ENCODE assay signal across 37 mouse cellular contexts in the genomic region with DNA sequence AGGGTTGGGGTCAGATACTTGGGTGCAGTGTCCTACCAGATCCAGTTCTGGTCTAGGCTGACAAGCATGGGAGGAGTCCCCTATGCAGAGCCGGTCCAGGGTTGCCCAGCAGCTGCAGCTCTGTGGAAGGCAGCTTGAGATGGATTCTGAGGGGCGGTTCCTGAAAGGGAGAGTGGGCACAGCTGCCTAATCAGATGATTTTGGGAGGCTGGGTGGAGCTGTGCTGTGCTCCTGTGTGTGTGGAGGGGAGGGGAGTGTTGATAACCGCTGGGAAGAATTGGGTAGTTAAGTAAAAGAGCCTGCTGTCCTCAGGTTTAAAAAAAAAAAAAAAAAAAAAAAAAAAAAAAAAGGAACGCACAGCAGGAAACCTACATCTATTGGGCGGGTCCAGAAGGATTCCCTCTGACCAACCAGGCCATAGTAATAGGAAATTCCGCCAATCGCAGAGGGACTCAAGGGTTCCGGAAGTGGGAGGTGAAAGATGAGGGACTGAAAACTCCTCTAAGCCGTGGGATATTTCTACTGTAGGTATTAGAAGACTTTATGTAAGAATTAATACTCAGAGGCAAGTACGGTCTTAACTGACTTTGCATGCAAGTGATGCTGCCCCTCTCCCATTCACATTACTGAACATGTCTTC. TPM values are rescaled to one million over a fixed set of nuclear protein-coding genes. Genes with fewer than 3 reads are reported as not detected.
A peak's percentile ranks its signal among the peaks of the same experiment; 100 is the strongest.
DNase-seq lines count a peak whose midpoint lies in the region; ATAC-seq and TF ChIP-seq lines count a peak whose summit lies in the region.
"Had no signal": no experiment of that assay in that cellular context is flagged by ENCODE, and none has a peak within 500 bp of the region (broad histone marks: within the 10 kb centered on the region; RNA-seq: fewer than 3 reads in every experiment).

No protein-coding gene starts in this region.

- TF ChIP-seq CTCF in intestine, postnatal 0 days (IDR thresholded peaks at IDR 0.05; ENCODE audit: low read depth) = no peak

- peak; percentile 10 for DNase-seq in ZHBTc4 (ENCODE audit: low read depth, low spot score)
- DNase-seq in MN1 (ENCODE audit: low spot score) = no peak
- no peak for DNase-seq in frontal cortex, postnatal 10 days (ENCODE audit: low spot score in 2 of 2)
- DNase-seq: adrenal gland, adult 8-10 months; cerebellum, adult 11-12 months; cerebellum, postnatal 10 days; gastrocnemius, postnatal 36 days; heart, adult 2 months; heart, postnatal 4 days; kidney, postnatal 14 days; lung, adult 2 months; lung, postnatal 10 days had no signal

- no peak for ATAC-seq in erythroblast, adult 5-6 weeks (replicated peaks; ENCODE audit: low FRiP score, poor library complexity, severe bottlenecking)
- ATAC-seq in liver, embryonic 12.5 days = peak; percentile 79
- ATAC-seq in megakaryocyte progenitor cell, adult 5-6 weeks (replicated peaks; ENCODE audit: poor library complexity) = peak; percentile 42; the same call in 1 of the 2 replicates
- ATAC-seq in intestine, postnatal 0 days = no peak
- ATAC-seq: forebrain, embryonic 13.5 days; intestine, embryonic 16.5 days; midbrain, embryonic 16.5 days had no signal

- H3K9ac ChIP-seq in liver, embryonic 12.5 days = no peak overlapping the region
- H3K9ac ChIP-seq in intestine, postnatal 0 days (ENCODE audit: low read depth, low read length) = no peak overlapping the region
- H3K9ac ChIP-seq: embryonic facial prominence, embryonic 13.5 days; forebrain, embryonic 13.5 days; heart, embryonic 12.5 days; hindbrain, embryonic 13.5 days; limb, embryonic 13.5 days; neural tube, embryonic 12.5 days; stomach, embryonic 15.5 days had no signal

- peaks cover 7% of the 10 kb centered on the region for H3K4me1 ChIP-seq in erythroblast, embryonic 14.5 days (ENCODE audit: control insufficient read depth)
- peaks cover 4% of the 10 kb centered on the region; the same call in 1 of the 2 replicates for H3K4me1 ChIP-seq in liver, embryonic 12.5 days
- no peaks in the 10 kb centered on the region for H3K4me1 ChIP-seq in intestine, postnatal 0 days (replicated peaks; ENCODE audit: control insufficient read depth, insufficient read depth, low read length)
- H3K4me1 ChIP-seq: embryonic facial prominence, embryonic 13.5 days; forebrain, embryonic 13.5 days; heart, embryonic 12.5 days; hindbrain, embryonic 13.5 days; limb, embryonic 13.5 days; midbrain, embryonic 10.5 days; neural tube, embryonic 12.5 days; stomach, embryonic 15.5 days had no signal

- 41% methylated on average over 10 of the region's 10 CpGs for WGBS in liver, embryonic 12.5 days (ENCODE audit: insufficient replicate concordance)
- WGBS in intestine, postnatal 0 days = 59% methylated on average over 9 of the region's 10 CpGs

- H3K4me2 ChIP-seq in liver, embryonic 12.5 days = peak overlapping the region; percentile 20; the same call in 1 of the 2 replicates
- H3K4me2 ChIP-seq in intestine, postnatal 0 days (replicated peaks; ENCODE audit: low read depth) = no peak overlapping the region
- H3K4me2 ChIP-seq: embryonic facial prominence, embryonic 13.5 days; forebrain, embryonic 13.5 days; heart, embryonic 12.5 days; hindbrain, embryonic 13.5 days; limb, embryonic 13.5 days; neural tube, embryonic 12.5 days; stomach, embryonic 15.5 days had no signal

- H3K36me3 ChIP-seq in erythroblast, embryonic 14.5 days (ENCODE audit: control insufficient read depth) = no peaks in the 10 kb centered on the region
- no peaks in the 10 kb centered on the region for H3K36me3 ChIP-seq in liver, embryonic 12.5 days
- no peaks in the 10 kb centered on the region for H3K36me3 ChIP-seq in intestine, postnatal 0 days (ENCODE audit: control insufficient read depth, insufficient read depth)
- H3K36me3 ChIP-seq: embryonic facial prominence, embryonic 13.5 days; heart, embryonic 12.5 days; hindbrain, embryonic 13.5 days; limb, embryonic 13.5 days; midbrain, embryonic 10.5 days; neural tube, embryonic 12.5 days; stomach, embryonic 15.5 days had no signal

- H3K4me3 ChIP-seq in erythroblast, embryonic 14.5 days (replicated peaks) = peak overlapping the region; percentile 46
- no peak overlapping the region for H3K4me3 ChIP-seq in liver, embryonic 12.5 days
- H3K4me3 ChIP-seq in intestine, postnatal 0 days (ENCODE audit: low read depth, low read length) = no peak overlapping the region
- H3K4me3 ChIP-seq: embryonic facial prominence, embryonic 13.5 days; forebrain, embryonic 13.5 days; heart, adult 2 months; heart, embryonic 12.5 days; hindbrain, embryonic 13.5 days; limb, embryonic 13.5 days; midbrain, embryonic 10.5 days; myocyte; neural tube, embryonic 12.5 days; stomach, embryonic 15.5 days had no signal

- no peak overlapping the region for H3K27ac ChIP-seq in liver, embryonic 12.5 days
- H3K27ac ChIP-seq in intestine, postnatal 0 days (ENCODE audit: low read depth, low read length) = no peak overlapping the region
- H3K27ac ChIP-seq: embryonic facial prominence, embryonic 13.5 days; forebrain, embryonic 13.5 days; heart, adult 2 months; hindbrain, embryonic 13.5 days; limb, embryonic 13.5 days; macrophage; midbrain, embryonic 10.5 days; neural tube, embryonic 12.5 days; stomach, embryonic 15.5 days had no signal

- no peaks in the 10 kb centered on the region for H3K27me3 ChIP-seq in erythroblast, embryonic 14.5 days (ENCODE audit: control insufficient read depth)
- no peaks in the 10 kb centered on the region for H3K27me3 ChIP-seq in liver, embryonic 12.5 days (replicated peaks)
- no peaks in the 10 kb centered on the region for H3K27me3 ChIP-seq in intestine, postnatal 0 days (replicated peaks; ENCODE audit: control insufficient read depth, insufficient read depth, low read length)
- H3K27me3 ChIP-seq: embryonic facial prominence, embryonic 13.5 days; forebrain, embryonic 13.5 days; heart, embryonic 12.5 days; hindbrain, embryonic 13.5 days; limb, embryonic 13.5 days; neural tube, embryonic 12.5 days; stomach, embryonic 15.5 days had no signal

- H3K9me3 ChIP-seq in erythroblast, embryonic 14.5 days (ENCODE audit: control insufficient read depth, low read length) = 0 out of 2 replicates have a peak, but pooled peaks cover 2% of the 10 kb centered on the region
- H3K9me3 ChIP-seq in liver, embryonic 12.5 days (replicated peaks) = no peaks in the 10 kb centered on the region
- no peaks in the 10 kb centered on the region for H3K9me3 ChIP-seq in intestine, postnatal 0 days (ENCODE audit: control insufficient read depth)
- H3K9me3 ChIP-seq: stomach, embryonic 15.5 days had no signal

RNA-seq across cellular contexts. Expression of gene Zfp945, which starts 17.2 kb away (rescaled TPM):
- polyA plus RNA-seq in erythroblast, embryonic 14.5 days (2012) = 0.02 TPM in 2 replicates
- total RNA-seq in erythroblast, adult 5-6 weeks (2015; ENCODE audit: low replicate concordance) = 2.1 and 6.5 TPM in 2 replicates
- total RNA-seq in erythroblast, adult 5-6 weeks (2017; ENCODE audit: low replicate concordance) = 5.4 and 6.2 TPM in 2 replicates
- polyA plus RNA-seq in liver, embryonic 12.5 days (2016; fragmentation: Nextera tagmentation; extraction: Ambion mirVana) = 3.0 and 3.4 TPM in 2 replicates
- 8.2 and 12.4 TPM in 2 replicates for total RNA-seq in megakaryocyte progenitor cell, adult 5-6 weeks (2015)
- total RNA-seq in megakaryocyte progenitor cell, adult 5-6 weeks (2017) = 4.4 and 6.1 TPM in 2 replicates
- 8.3 and 8.9 TPM in 2 replicates for polyA plus RNA-seq in intestine, postnatal 0 days (2015; fragmentation: Nextera tagmentation; extraction: Ambion mirVana)

RNA-seq across cellular contexts. Expression of gene Vmn2r113, which starts 58.6 kb away (rescaled TPM):
- under 0.01 TPM in 1 of 2 replicates, not detected in the other for polyA plus RNA-seq in erythroblast, embryonic 14.5 days (2012)
- not detected in 2 replicates for total RNA-seq in erythroblast, adult 5-6 weeks (2015; ENCODE audit: low replicate concordance)
- total RNA-seq in erythroblast, adult 5-6 weeks (2017; ENCODE audit: low replicate concordance) = 0.17 and 0.28 TPM in 2 replicates
- not detected in 2 replicates for polyA plus RNA-seq in liver, embryonic 12.5 days (2016; fragmentation: Nextera tagmentation; extraction: Ambion mirVana)
- not detected in 2 replicates for total RNA-seq in megakaryocyte progenitor cell, adult 5-6 weeks (2015)
- total RNA-seq in megakaryocyte progenitor cell, adult 5-6 weeks (2017) = not detected in 2 replicates
- not detected in 2 replicates for polyA plus RNA-seq in intestine, postnatal 0 days (2015; fragmentation: Nextera tagmentation; extraction: Ambion mirVana)
- total RNA-seq: adrenal gland, adult 8-10 months; common myeloid progenitor, adult 5-6 weeks; gastrocnemius, adult 18-20 months; gastrocnemius, postnatal 36 days; heart, adult 2 months; heart, postnatal 4 days; layer of hippocampus, postnatal 10 days; left cerebral cortex, adult 18-20 months; left cerebral cortex, postnatal 25 days had no signal
- polyA plus RNA-seq: C2C12; embryonic facial prominence, embryonic 13.5 days; forebrain, embryonic 13.5 days; heart, adult 2 months; heart, embryonic 12.5 days; heart, postnatal 0 days; hindbrain, embryonic 13.5 days; intestine, embryonic 16.5 days; kidney, embryonic 14.5 days; limb, embryonic 13.5 days; lung, adult 2 months; macrophage; midbrain, embryonic 10.5 days; midbrain, embryonic 16.5 days; myocyte; neural tube, embryonic 12.5 days; stomach, embryonic 15.5 days had no signal

Comparison
In these comparisons a context has a peak if more than half of its experiments do, and no peak if none do; other contexts are left out.
1. ATAC-seq: peak in liver, embryonic 12.5 days (single experiment) and megakaryocyte progenitor cell, adult 5-6 weeks (single experiment); none in erythroblast, adult 5-6 weeks (single experiment) and intestine, postnatal 0 days (single experiment).